Mouse (Mus musculus) kidney, postnatal 4 days (tissue): ENCODE measurements around the gene Casz1.

ENCODE experiments used
- DNase-seq, 2 experiments: peaks; one replicate each; pipeline ENCODE4 v3.0.0; 2021; ENCODE audit warnings: mixed read lengths in 2 of 2

The Casz1 gene

DNA sequence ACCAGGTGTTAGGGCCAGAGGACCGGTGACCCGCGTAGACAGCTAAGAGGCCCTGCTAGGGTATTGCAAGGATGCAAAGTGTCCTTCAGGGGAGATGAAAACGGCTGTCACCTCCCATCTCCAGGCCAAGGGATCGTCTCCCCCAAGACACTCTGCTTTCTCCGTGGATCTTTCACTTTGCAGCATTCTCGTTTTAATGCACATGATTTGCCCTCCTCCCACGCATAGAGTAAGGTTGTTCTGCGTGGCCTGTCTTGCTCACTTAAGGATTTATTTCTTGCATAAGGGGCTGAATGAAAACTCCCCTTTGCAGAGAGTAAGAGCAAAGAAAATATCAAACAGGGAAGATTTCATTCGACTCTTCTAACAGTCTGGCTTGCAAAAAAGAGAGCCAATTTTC is 593 bp upstream of the Casz1 start:
- DNase-seq = no peak

DNA sequence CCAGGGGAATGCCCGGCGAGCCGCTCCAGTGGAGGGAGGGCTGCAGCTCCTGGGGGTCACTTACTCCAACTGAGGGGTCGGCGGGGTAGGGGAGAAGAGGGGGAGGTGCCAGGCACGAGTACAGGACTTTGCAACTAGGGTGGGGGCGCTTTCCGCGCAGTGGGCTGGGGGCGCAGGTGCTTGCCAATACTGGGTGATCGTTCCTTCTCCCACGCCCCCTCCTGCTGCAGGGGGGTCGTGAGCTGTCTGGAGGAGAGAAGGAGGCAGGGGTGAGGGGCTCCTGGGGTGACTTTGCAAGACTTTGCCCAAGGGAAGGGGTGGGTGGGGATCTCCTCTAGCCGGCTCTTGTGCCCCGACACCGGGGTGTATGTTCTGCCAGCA is 541 bp downstream of the Casz1 start:
- no peak for DNase-seq

GRCm38 (mm10) chr4:148805161-148805810 is 1.1 kb downstream of the Casz1 start:
- peak; percentile 52 to 65 for DNase-seq

GRCm38 (mm10) chr4:148805811-148806747 is 1.9 kb downstream of the Casz1 start:
- peak; percentile 51 to 71 for DNase-seq

DNA sequence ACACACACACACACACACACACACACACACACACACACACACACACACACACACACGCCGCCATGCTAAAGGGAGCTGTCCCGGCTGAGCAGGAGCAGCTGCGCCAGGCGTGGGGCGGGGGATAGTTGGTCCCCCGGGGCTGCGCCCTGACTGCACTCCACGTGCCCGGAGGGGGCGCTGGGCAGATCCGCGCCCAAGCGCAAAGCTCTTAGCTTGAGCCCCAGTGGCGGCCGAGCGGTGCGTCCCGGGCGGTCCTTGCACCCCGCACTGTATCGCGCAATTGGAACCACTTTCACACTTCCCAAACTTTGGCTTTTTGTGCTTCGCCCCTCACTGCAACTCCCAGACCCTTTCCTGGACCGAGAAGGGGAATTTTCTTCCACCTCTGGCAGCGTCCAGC is 2.6 kb downstream of the Casz1 start:
- peak; percentile 78 to 86 for DNase-seq

- DNase-seq = no peak
Measured at GRCm38 (mm10) chr4:148807397-148807796, 3.2 kb downstream of the Casz1 start.

- DNase-seq = no peak
Measured at GRCm38 (mm10) chr4:148808839-148809238, 4.6 kb downstream of the Casz1 start.

- no peak for DNase-seq
Measured at GRCm38 (mm10) chr4:148810706-148811105, 6.5 kb downstream of the Casz1 start.

DNA sequence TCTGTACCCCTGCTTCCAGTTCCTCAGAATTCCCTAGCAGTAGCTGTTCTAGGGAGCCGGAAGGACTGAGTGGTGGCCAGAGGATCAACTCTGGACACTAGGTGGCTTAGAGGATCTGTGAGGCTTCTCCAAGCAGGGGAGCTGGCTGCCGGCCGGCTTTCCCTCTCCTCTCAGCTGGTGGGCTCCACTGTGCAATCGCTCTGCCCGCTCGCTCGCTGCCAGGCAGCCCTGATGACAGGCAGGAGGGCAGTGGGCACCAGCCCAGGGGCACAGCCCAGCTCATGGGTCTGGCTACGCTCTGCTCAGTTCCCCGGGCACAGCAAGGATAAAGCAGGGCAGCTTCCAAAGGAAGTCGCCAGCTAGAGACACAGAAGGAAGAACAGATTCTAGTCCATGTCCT is 7.7 kb downstream of the Casz1 start:
- peak; percentile 70 to 82 for DNase-seq

- no peak for DNase-seq
Measured at GRCm38 (mm10) chr4:148813247-148813646, 9.0 kb downstream of the Casz1 start.

DNA sequence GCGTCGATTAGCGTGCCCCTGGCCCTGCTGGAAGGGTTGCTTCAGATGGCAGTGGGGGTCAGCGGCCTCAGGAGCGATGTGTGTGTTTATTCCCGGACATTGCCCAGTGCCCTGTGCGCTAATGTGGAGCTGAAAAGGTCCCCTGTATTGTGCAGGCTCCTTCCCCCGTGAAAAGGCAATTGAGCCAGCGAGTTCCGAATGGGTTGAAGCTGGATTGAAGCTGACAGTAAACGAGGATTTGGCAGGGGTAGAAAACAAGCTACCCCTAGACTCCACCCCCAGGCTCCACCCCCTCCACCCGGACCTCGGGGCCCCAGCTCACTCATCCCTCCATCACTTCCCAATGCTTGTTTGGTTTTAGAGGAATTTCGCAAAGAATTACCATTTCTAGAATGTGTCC is 12.3 kb downstream of the Casz1 start:
- peak in 1 of 2 experiments; percentile 38 for DNase-seq

DNA sequence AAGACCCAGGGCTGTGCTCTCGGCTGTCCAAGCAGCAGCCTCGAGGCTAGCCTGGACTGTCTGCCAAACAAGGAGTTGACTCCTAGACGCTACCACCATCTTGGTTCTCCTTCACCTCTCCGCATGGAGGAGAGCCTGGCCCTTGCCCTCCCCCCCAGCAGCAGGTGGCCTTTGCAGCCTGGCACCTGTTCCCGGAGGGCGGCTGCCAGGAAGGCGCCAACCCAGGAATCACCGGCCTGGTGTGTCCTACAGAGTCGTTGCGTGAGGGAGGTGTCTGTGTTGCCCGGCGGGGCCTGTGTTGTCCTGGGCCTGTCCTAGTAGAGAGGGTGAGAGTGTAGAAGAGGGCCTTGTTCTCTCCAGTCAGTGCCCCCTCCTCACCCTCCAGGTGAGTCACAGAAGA is 13.9 kb downstream of the Casz1 start:
- DNase-seq = no peak

GRCm38 (mm10) chr4:148820171-148820570 is 15.9 kb downstream of the Casz1 start:
- peak in 1 of 2 experiments; percentile 31 for DNase-seq

DNA sequence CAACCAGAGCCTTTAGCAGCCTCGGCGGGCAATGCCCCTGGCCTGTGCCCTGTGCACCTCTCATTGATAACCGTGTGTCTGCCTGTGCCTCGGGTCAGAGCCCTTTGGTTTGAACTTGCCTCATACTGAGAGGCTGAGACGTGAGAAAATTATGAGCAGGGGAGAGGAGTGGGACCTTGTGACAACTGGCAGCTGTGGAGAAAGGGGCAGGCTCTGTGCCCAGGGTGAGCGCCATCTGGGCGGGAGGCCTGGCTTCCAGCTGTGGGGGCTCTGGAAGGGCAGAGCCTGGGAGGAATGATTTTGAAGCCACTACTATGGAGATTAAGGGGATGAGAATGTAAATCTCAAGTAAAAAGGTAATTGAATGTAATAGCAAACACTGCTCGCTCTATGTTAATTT is 19.1 kb downstream of the Casz1 start:
- DNase-seq = peak in 1 of 2 experiments; percentile 43

GRCm38 (mm10) chr4:148830350-148830749 is 26.1 kb downstream of the Casz1 start:
- peak in 1 of 2 experiments; percentile 15 for DNase-seq

- peak; percentile 40 to 46 for DNase-seq
Measured at GRCm38 (mm10) chr4:148833245-148833990, 29.2 kb downstream of the Casz1 start.

GRCm38 (mm10) chr4:148836391-148836790 is 32.2 kb downstream of the Casz1 start:
- peak; percentile 60 to 74 for DNase-seq

- no peak for DNase-seq
Measured at GRCm38 (mm10) chr4:148837046-148837445, 32.8 kb downstream of the Casz1 start.

- DNase-seq = no peak
Measured at GRCm38 (mm10) chr4:148837644-148838043, 33.4 kb downstream of the Casz1 start.

GRCm38 (mm10) chr4:148842302-148842701 is 38.1 kb downstream of the Casz1 start:
- DNase-seq = peak in 1 of 2 experiments; percentile 43

- no peak for DNase-seq
Measured at GRCm38 (mm10) chr4:148844921-148845320, 40.7 kb downstream of the Casz1 start.

DNA sequence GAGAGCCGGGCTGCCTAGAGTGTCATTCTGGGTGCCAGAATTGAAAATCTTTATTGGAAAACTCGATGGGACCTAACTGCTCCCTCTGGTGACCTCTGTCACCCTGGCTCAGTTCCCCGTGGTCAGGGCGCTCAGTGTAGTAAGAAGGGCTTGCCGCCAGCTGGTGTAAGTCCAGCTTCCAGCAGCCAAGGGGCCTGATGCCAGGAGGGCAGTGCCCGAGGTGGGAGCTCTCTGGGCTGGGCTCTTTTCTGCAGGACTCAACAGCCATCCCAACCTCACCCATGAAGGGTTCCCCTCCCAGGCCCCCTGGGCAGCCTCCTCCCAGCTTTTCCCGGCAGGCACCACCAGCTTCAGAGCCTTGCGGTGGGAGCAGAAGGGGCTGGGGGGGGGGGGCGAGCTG is 42.0 kb downstream of the Casz1 start:
- DNase-seq = peak; percentile 43 to 61

DNA sequence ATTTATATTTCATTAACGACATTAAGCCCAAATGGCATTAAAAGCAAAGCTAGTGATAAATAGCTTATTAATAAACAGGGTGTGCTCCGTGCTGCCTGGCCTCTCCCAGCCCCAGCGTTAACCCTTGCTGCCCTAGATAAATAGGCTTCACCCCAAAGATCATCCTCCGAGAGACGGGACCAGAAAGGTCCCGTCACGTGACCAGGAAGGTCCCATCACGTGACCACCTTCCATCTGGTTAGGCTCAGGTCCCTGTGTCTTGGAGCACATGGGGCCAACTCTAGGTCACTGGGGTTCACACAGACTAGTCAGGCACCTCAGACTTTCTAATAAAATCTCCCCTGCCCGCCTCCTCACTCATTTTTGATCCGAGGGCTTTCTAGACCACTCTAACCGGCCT is 42.5 kb downstream of the Casz1 start:
- no peak for DNase-seq
